Mouse (Mus musculus) kidney, postnatal 36 days (tissue): ENCODE data around the gene Kalrn.
"Not testable (repeated sequence)": the region's sequence is repeated elsewhere in the genome, so short reads cannot be mapped to it uniquely, and the experiment has no call there.

Source experiments
- DNase-seq, 2 experiments: peaks; one replicate each; pipeline ENCODE4 v3.0.0; 2021 to 2022; ENCODE audit warnings: mixed read lengths in 2 of 2

The Kalrn gene

DNA sequence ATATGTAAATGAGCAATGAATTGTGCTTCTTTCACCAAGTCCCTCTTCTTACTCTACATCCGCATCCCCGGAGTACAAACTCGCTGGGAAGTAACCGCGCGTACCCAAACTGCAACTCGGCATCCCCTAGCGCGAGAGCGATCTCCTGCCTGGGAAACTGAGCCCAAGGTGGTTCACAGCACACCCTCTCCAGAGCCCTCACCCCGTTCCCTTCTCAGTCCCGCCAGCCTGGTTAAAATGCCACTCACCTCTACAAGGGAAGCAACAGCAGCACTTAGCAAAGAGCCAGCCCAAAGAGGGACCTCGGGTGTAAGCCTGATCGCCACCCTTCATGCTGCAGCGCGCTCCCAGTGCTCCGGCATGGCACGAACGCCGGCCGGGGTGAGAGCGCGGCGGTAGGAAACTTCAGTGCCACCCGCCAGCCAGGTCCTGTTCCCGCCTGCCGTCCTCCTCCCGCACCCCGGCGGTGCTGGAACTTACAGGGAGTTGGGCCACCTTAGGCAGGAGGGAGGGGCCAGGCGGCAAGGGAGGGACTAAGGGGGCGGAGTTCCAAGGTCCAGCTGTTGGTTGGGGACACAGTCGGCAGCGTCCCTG, 477.7 kb downstream of the Kalrn start:
- DNase-seq = peak; percentile 85 to 88

DNA sequence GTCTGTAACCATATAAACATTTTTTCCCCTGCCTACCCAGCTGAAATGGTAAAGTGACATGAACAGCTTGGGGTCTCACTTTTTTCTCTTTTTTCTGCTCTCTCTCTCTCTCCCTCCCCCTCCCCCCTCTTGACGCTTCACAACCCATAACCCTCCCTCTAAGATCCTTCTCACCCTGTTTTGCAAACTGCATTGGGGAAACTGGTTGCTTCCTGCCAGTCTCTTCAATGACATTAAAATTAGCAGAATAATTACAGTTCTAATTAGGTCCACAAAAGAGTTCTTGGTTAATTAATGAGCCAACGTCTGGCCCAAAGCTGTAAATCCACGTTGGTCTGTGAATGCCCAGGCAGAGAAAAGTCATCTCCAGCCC, 478.3 kb downstream of the Kalrn start:
- DNase-seq = no peak

DNA sequence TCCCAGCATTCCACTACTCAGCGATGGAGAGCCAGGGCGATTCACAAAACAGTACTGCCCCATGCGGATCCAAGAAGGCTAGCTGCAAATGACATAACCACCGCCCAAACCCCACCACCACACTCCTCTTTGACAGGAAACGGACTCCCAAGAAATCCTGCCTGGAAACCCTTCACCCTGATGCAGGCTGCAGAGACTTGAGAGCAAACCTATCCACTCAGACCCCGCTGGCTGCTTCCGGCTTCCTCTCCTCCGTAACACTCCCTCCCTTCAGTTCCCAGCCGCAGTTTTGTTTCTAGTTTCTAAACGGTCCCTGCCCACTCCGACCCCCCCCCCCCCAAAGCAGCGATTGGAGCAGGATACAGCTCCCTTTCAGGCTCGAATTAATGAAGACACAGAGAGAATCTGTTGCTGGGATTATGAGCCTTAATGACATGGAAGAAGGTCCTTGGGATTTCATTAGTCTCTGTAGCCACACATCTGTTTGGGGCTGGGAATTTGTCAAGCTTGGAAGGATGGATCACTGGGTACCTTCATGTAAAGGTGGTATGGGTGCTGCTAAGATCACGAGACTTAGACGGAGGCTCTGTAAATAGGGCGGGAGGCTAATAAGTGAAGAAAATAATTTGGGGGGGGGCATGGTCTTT, 478.8 kb downstream of the Kalrn start:
- DNase-seq = peak in 1 of 2 experiments; percentile 53

DNA sequence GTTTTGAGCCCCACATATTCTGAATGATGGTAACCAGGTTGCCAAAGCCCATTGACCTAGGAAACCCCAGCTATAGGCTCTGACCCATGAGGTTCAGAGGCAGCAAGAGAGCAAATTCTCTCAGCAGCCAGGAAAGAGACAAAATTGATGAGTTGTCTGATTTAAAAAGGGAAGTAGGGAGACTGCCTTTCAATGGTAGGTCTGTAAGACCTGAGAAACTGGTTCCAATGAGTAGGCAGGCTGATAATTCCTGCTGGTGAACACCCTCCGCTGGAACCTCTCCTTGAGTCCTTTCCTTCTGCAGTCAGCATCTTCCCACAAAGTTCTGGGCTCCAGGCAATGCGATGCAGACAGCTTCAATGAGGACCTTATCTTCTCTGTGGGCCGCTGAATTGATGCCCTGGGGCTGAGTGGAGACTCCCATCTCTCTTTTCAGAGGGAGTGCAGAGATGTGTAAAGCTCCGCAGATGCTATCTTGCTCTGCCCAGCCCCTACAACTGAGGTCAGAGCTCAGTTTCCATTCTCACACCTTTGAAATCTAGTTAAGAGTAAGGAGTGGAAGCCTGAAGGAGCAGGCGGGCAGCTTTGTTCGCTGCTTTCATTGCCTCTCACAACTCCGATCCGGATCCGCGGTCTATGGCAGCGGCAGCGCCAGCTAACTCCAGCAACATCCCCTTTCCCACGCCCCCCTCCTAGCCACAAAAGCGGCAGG, 479.4 kb downstream of the Kalrn start:
- no peak for DNase-seq

DNA sequence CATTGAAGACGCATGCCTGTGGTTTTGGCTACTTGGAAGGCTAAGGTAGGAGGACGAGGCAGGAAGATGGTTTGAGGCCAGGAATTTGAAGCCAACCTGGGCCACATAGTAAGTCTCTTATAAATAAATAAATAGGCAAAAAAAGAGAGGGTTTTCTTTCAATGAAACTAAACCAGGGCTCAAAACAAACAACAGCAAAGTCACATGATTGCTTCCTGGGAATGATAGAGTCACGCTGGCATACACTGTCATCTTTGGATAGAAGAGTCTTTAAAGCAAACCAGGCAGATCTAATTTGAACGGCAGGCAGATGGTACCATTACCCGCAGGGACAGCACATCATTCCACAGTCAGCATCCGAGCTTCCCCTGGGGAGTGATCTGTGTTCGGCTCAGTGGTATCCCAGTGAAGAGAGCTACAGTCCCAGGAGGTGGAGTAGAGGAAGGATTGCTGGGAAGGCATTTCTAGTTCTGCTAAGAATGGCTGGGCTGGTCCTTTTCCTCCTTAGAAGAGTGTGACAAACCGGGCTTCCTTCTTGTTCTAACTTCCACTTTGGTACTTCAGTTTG, 483.7 kb downstream of the Kalrn start:
- DNase-seq = no peak

DNA sequence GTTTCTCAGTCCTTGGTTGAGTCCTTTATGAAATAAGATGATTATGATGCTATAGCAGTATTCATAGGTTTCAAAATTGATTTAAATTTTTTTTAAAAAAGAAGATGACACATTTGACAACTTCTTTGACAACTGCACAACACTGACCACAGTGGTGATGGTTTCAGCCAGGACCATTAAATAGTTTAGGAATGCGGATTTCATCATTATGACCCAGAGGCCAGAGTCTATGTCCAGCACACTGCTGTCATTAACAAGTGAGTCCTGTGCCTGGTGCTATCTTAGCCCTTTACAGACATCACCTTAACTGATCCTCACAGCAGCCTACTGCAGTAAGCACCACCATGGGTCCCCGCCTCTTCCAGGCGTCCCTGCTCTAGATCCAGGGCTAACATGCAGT, 484.3 kb downstream of the Kalrn start:
- no peak for DNase-seq

DNA sequence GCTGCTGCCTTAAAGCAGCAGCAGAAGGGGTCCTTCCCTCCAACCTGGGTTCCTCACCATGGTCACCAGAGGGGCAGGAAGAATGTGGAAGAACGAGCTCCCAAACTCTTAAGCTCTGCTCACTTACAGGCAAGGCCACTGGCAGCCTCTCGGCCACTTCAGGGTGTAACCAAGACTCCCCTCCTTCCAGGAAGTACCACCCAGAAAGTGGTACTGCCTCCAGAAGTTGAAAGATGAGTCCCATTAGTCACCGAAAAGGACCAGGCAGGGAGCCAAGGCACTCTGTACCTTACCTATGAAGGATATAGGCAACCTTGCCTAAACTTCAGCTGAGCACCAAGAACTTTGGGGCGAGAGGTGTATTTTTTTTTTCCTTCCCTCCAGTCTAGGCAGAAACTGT, 485.0 kb downstream of the Kalrn start:
- no peak for DNase-seq

DNA sequence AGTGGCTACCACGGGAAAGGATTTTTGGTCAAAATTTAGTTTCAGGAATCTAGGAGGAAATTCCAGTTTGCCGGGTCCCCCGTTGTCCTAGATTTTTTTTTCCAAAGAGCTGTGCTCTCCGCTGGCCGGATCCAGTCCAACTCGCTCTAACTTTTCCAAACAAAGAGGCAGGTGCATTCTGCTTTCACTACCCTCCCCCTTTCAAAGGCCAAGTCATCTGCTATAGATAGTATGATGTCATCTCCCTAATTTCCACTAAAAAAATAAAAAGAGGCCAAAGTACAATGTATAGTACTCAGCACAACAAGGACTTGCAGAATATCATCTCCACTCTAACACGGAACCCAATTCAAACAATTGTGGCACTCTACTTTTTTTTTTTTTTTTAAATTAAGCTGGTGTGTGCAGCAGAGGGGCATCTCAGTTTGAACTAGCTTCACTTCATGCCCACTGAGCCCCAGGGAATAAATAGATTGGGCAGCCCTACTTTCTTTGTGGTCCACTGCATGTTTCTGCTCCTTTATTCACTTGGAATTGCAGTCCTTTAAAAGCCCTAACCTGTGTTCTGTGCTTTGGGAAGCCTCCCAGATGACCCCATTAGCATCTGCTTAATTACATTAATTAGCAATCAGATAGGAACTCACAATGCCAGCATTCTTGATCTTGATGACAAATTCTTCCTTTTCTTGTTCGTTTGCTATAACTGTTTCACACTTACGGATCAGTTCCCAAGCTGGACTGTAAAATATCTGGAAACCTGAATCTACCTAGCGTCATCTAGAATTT, 489.0 kb downstream of the Kalrn start:
- DNase-seq = no peak

DNA sequence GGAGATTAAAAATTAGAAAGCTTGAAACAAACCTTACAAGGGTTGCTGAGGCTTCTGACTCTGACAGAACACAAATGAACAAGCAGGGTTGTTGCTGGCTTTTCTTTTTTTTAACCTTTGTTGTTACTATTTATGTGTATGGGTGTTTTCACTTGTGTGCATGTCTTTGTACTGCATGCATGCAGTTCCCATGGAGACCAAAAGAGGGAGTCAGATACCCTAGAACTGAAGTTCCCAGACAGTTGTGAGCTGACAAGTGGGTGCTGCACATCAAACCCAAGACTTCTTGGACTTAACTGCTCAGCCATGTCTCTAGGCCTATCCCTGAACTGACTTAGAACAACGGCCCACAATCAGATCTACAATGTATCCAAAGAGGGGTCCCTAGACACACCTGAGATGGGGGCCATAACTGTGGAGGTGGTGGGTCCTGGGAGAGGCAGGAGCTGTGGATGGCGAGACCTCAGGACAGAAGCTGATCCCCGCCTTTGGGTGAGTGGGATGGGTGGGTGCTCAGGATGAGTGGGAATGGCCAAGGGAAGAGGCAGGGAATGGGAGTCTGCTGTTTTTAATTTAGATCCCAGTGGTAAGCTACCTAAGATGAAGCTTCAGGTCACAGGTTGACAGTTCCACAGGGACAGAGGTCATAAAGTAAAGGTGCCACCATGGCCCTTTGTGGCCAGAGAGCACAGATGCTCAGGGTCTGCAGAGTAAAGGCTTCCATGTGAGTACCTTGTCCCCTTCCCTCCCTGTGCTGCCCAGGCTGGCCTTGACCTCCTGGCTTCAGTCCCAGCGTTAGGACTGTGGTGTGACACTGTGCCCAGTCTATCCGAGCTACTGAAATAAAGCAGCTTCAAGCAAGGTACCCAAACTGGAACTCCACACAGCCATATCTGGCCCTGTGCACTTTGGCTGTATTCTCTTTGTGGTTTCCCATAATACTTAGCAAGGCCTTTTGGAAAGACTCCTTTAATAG, 490.6 kb downstream of the Kalrn start:
- no peak for DNase-seq

DNA sequence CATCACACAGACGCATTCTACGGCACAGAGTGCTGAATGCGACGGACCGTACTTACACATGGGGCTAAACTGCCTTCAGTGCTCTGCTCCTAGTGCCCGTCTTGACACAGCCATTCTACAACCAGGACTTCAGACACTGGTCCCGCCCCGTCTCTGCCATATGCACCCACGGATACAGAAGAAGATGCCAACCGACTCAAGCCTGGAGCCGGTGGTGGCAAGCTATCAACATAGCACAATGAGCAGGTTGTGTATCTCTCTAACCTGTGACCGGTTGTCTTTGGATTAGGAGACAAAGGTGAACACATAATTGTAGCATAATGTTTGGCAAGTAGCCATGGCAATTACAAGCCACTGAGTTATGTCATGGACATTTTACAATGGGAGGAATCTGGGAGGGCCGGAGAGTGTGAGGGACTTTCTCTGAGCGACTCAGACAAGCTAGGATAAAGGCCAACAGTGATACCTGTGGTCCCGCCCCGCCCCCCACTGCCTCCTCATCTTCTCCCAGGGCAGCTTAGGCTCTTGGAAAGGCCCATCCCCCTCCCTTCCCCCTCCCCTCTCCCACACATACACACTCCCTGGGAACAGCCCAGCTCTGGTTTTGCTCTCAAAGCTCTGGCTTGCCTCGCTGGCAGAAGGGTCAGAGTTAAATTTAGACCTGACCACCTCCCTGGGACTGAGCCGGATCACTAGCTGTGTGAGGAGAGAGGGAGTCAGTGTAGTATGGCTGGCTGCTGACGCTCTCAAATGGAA, 491.5 kb downstream of the Kalrn start:
- DNase-seq = peak in 1 of 2 experiments; percentile 45

DNA sequence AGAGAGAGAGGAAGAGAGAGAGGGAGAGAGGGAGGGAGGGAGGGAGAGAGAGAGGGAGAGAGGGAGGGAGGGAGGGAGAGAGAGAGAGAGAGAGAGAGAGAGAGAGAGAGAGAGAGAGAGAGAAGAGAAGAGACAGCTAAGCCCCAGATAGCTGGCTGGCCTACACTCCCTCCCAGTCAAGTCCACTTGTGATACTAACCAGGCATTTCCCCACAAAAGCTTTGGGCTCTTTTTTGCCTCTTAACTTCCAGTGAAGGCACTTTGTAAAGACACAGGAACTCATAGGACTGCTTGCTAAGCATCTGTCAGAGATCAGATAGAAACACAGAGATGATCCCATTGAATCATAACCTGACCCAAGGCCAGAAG, 492.0 kb downstream of the Kalrn start:
- not testable (repeated sequence) for DNase-seq

DNA sequence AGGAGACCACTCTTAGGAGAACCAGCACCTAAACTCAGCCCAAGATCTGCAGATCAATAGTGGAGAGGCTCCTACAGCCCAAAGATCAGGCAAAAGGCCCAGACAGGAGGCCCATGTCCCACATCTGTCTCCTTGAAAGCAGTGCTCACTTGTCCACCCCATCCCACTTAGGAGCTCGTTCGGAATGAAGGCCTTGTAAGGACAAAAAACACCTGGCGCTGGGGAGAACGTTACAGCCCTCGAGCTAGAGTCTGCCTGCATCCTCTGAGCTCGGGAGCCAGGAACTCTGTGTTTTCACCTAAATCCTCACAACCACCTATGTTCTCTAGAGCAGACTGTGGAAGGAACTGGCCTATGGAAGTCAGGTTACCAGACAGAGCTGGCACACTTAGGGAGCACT, 492.5 kb downstream of the Kalrn start:
- DNase-seq = no peak

DNA sequence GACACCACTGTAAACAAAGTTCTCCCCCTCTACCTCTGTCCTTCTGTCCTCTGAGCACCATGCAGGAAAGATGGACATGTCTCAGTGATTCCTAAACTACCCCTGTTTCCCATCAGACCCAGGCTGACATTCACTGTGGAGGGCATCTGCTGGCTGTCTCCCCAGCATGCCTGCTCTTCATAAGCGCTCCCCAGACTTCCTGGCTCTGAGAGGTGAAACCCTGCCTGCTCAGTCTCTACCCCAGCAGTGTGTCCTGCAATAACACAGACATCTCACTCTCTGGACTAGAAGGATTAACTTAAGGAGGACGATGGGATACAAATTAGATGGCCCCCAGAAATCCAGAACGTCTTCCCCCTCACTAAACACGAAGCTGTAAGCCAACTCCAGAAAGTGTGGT, 493.8 kb downstream of the Kalrn start:
- no peak for DNase-seq

DNA sequence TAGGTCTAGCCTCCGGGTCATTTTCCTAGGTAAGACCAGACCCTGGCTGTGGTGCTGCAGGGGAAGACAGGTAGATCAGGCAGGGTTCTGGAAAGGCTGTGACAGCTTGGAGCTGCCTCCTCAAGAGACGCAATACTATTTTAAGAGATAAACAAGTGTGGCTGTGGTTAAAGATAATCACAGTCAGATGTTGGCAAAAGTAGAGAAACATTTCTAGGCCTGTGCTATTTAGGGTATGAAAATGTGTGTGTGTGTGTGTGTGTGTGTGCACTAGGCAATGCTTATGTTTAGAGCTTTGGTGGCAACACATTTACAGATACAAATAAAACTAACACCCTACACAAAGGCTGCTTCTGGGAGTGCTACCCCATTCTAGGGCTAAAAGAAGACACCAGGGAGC, 494.6 kb downstream of the Kalrn start:
- DNase-seq = no peak

DNA sequence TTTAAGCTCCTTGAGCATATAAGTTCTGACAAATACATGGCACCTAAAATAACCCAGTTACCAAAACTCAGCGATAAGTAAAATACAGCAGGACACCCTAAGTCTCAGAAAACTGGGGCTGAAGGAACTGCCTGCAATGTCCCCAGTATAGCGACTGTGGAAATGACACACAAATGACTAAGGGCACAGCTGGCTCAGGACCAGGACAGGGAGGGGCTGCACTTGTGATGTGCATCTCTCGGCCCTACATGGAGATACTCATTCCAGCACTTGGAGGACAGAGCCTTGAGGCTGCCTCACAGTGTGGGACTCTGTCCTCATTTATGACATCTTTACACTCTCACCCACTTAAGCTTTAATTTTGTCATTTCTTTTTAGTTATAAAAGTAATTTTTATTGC, 497.2 kb downstream of the Kalrn start:
- no peak for DNase-seq

DNA sequence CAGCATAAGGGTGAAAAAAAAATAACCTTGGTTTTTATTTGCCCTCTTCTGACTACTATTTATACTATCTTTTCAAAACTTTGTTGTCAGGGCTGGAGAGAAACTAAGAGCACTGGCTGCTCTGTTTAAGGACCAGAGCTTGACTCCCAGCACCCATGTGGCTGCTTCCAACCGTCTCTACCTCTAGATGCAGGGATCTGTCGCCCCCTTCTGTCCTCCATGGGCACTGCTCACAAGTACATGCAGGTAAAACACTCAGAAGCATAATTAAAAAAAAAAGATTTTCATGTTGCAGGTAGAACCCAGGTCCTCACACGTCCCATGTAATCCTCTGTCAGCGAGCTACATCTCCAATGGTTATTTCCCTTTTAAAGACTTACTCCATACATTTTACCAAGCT, 499.4 kb downstream of the Kalrn start:
- DNase-seq = no peak

DNA sequence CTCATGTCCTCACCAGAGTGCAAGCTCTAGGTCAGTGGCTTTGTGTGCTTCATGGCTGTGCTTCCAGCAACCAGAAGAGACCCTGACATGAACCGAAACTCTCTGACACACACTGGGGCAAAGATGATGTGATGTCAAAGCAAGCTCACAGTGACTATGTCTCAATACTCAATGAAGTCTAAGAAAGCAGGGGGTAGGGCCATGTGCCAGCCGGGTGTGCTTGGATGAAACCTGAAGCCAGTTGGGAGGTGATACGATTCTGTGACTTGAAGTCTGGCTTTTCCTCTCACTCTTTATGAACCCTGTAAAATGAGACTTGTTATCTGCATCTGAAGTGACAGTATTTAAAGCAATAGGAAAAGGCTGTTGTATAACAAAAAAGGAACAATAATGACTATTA, 501.2 kb downstream of the Kalrn start:
- no peak for DNase-seq

DNA sequence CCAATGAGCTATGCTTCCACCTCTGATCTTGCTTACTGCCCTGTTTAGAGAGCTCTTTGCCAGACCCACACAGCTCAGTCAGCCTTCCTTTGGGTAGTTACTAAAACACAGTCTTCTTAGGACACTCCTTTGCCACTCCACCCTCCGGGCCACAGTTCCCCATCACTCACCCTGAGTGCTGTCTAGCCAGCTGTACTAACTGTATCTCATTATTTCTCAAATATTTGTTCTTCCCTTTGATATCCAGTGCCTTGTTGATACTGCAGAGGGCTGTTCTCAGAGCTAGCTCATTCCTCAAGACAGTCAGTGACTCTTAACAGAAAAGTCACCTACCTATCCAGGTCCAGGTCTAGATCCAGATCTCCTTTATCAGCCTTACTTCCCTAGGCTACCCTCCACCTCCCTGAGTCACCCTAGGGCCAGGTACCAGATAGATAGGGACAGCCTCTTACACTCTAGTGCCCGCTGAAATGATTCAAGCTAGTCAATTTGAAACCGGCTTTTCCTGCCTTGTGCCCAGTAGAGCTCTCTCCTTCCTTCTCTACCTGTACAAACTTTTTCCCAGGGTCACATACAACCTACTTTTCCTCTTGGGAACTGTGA, 502.0 kb downstream of the Kalrn start:
- DNase-seq = no peak

DNA sequence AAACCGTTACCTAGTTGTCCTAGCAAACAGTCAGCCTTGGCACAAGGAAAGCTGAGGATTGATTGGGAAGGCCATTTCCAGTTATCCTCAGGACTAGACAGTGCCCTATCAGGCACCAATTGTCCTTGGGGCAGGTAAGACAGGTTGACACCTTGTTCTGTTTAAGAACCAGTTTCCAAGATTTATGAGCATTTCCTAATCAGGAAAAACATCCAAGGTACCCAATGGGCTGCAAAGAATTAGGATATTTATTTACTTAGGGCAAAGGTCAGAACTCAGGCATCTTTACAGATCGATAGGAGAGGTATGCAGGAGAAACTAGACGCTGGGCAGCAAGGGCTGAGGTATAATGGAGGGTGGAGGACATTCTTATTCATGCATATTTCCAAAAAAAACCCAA, 503.9 kb downstream of the Kalrn start:
- DNase-seq = no peak

DNA sequence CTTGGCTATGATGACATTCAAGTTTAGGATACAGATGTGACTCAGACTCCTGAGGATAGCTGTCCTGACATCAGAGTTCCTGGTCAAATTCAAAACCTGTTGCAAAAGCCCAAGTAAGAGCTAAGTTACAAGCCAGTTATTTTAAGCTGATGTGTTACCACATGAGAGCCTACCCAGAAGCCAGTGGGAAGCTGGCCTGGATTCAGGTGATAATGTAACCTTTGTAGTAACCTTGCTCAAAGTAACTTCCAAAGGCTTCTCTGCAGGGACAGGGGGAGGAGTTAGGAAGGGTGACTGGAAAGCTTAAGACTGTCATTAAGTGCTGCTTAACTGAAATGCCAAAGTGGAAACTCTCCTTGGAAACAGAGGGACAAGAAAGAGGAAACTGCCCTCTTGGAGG, 506.4 kb downstream of the Kalrn start:
- peak in 1 of 2 experiments; percentile 53 for DNase-seq

DNA sequence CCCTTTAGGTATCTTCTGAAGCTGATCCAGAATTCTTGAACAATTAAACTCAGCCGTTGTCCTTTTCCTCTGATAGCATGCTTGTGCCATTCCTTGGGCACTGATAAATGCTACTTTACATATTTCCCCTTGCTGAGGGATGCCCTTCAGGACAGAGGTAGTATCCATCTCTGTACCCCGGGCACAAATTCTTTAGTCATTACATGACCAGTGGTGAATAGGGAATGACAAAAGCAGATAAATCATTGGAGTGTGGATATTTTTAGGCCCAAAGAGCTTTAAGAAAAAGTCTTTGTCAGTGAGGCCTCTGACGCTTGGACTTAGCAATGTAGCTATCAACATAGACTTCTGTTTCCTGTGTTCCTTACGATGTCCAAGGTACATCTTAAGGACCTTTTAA, 507.0 kb downstream of the Kalrn start:
- no peak for DNase-seq
